Mouse (Mus musculus): ENCODE data around the gene Tapt1. TPM values are rescaled to one million over a fixed set of nuclear protein-coding genes. Genes with fewer than 3 reads are reported as not detected.

Tapt1 gene
- polyA plus RNA-seq, 1 experiment from 2014 or later: 31.0 TPM

DNA sequence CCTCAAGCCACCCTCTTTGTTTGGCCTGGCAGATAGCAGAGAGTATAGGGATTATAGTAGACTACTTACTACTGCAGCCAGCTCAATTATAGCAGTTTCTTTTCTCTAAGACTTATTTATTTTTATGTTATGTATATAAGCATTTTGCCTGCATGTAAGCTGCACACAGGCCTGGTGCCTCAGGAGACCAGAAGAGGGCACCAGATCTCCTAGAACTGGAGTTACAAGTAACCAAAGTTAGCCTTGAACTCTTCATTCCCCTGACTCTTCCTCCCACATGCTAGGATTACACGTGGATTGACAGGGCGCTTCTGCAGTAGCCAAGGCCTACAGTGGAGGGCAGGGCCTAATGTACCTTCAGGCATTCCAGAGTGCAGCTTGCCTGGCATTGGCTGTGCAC lies 60.6 kb downstream of the Tapt1 start:
- H3K4me2 ChIP-seq (ENCODE audit: low read depth, low read length, severe bottlenecking): no peak overlapping the region
- 35% methylated on average over 2 of the region's 2 CpGs for WGBS
- H3K9ac ChIP-seq (ENCODE audit: low read length): no peak overlapping the region
- no peaks in the 10 kb centered on the region for H3K9me3 ChIP-seq (ENCODE audit: control insufficient read depth, low read length)
- no peaks in the 10 kb centered on the region for H3K4me1 ChIP-seq (replicated peaks; ENCODE audit: control insufficient read depth, insufficient read depth, low read length)
- DNase-seq (ENCODE audit: low spot score) (no peak), ATAC-seq (replicated peaks; ENCODE audit: low FRiP score) (no peak)
- no peak overlapping the region for H3K4me3 ChIP-seq (ENCODE audit: low read depth, low read length)
- H3K27me3 ChIP-seq (ENCODE audit: control insufficient read depth, insufficient read depth, low read length): no peaks in the 10 kb centered on the region
- H3K27ac ChIP-seq (ENCODE audit: low read depth, low read length): no peak overlapping the region
- H3K36me3 ChIP-seq (ENCODE audit: control insufficient read depth, insufficient read depth, low read length): no peaks in the 10 kb centered on the region

DNA sequence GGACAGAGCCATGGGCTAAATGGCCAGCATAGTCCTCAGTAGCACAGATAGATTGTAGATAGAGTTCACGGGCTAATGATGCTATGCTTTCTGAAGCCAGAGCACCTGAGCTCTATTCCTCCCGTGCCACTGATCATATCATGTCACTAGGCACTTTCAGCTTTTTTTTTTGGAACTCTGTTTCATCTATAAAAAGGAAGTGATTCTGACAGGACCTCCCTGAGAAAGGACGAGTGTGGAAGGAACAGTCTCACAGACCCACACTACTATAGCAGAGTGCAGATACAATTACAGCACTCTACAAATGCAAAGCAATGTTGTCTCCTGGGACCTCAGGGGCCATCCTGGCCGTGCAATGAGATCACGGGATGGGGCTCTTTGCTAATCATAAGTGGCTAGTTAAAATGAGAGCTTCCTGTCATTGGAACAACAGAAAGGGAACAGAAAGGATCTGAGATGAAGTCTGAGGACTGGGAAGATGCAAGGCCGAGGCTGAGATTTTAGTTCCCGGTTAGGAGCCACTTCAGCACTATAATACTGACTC lies 62.1 kb downstream of the Tapt1 start:
- no peak overlapping the region for H3K9ac ChIP-seq (ENCODE audit: low read length)
- ATAC-seq (replicated peaks; ENCODE audit: low FRiP score): no peak

DNA sequence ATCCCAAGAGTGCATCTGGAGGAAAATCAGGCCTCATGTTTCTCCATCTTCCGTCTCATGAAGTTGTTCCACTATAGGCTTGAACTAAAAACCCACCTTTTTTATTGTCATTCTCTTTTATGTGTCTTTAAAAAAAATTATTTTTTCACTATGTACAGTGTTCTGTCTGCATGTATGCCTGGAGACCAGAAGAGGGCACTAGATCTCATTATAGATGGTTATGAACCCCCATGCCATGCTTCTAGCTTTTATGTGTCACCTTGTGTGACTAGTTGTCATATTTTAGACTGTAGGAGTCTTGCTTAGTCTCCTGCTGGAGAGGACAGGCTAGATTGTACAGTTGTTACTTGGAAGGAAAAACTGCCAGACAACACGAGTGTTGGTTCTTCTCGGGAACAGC lies 63.1 kb downstream of the Tapt1 start:
- no peak for ATAC-seq (replicated peaks; ENCODE audit: low FRiP score)
- H3K9ac ChIP-seq (ENCODE audit: low read length): no peak overlapping the region
- H3K4me3 ChIP-seq (ENCODE audit: low read depth, low read length): no peak overlapping the region
- no peak overlapping the region for H3K4me2 ChIP-seq (ENCODE audit: low read depth, low read length, severe bottlenecking)
- no peaks in the 10 kb centered on the region for H3K36me3 ChIP-seq (ENCODE audit: control insufficient read depth, insufficient read depth, low read length)
- no peak for DNase-seq (ENCODE audit: low spot score)
- no peaks in the 10 kb centered on the region for H3K27me3 ChIP-seq (ENCODE audit: control insufficient read depth, insufficient read depth, low read length)
- 97% methylated on average over 3 of the region's 3 CpGs for WGBS
- H3K4me1 ChIP-seq (replicated peaks; ENCODE audit: control insufficient read depth, insufficient read depth, low read length): no peaks in the 10 kb centered on the region
- H3K9me3 ChIP-seq (ENCODE audit: control insufficient read depth, low read length): no peaks in the 10 kb centered on the region
- H3K27ac ChIP-seq (ENCODE audit: low read depth, low read length): no peak overlapping the region

More for the DNA sequence above, 62.1 kb downstream of the Tapt1 start:
- Histone ChIP-seq H3K36me3 (ENCODE audit: control insufficient read depth, insufficient read depth, low read length) (no peaks in the 10 kb centered on the region), H3K4me3 (ENCODE audit: low read depth, low read length) (no peak overlapping the region), H3K9me3 (ENCODE audit: control insufficient read depth, low read length) (no peaks in the 10 kb centered on the region), H3K4me2 (ENCODE audit: low read depth, low read length, severe bottlenecking) (no peak overlapping the region), H3K4me1 (replicated peaks; ENCODE audit: control insufficient read depth, insufficient read depth, low read length) (no peaks in the 10 kb centered on the region), H3K27me3 (ENCODE audit: control insufficient read depth, insufficient read depth, low read length) (no peaks in the 10 kb centered on the region), H3K27ac (ENCODE audit: low read depth, low read length) (no peak overlapping the region)
- DNase-seq (ENCODE audit: low spot score): no peak
- WGBS: 51% methylated on average over 7 of the region's 7 CpGs

DNA sequence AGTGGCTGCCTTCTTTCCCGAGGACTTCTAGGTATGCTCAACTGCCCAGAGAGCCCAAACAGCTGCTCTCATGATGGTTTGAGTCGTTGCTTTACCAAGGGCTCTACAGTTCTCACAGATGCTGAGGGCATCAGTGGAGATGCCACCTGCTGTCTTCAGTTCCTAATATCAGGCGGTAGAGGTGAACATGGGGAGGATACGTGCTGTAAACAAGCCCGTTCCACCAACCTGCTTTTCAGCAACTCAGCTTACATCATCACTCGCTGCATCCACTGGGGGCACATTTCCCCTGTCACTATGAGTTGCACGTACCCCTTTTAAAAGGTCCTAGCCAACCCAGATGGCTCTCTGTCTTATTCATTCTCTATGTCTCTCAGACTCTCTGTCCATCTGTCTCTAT lies 63.6 kb downstream of the Tapt1 start:
- no peaks in the 10 kb centered on the region for H3K36me3 ChIP-seq (ENCODE audit: control insufficient read depth, insufficient read depth, low read length)
- no peak overlapping the region for H3K27ac ChIP-seq (ENCODE audit: low read depth, low read length)
- no peaks in the 10 kb centered on the region for H3K9me3 ChIP-seq (ENCODE audit: control insufficient read depth, low read length)
- no peak overlapping the region for H3K4me2 ChIP-seq (ENCODE audit: low read depth, low read length, severe bottlenecking)
- ATAC-seq (replicated peaks; ENCODE audit: low FRiP score): no peak
- no peak overlapping the region for H3K9ac ChIP-seq (ENCODE audit: low read length)
- no peaks in the 10 kb centered on the region for H3K4me1 ChIP-seq (replicated peaks; ENCODE audit: control insufficient read depth, insufficient read depth, low read length)
- no peak overlapping the region for H3K4me3 ChIP-seq (ENCODE audit: low read depth, low read length)
- DNase-seq (ENCODE audit: low spot score): no peak
- no peaks in the 10 kb centered on the region for H3K27me3 ChIP-seq (ENCODE audit: control insufficient read depth, insufficient read depth, low read length)
- 92% methylated on average over 7 of the region's 7 CpGs for WGBS

DNA sequence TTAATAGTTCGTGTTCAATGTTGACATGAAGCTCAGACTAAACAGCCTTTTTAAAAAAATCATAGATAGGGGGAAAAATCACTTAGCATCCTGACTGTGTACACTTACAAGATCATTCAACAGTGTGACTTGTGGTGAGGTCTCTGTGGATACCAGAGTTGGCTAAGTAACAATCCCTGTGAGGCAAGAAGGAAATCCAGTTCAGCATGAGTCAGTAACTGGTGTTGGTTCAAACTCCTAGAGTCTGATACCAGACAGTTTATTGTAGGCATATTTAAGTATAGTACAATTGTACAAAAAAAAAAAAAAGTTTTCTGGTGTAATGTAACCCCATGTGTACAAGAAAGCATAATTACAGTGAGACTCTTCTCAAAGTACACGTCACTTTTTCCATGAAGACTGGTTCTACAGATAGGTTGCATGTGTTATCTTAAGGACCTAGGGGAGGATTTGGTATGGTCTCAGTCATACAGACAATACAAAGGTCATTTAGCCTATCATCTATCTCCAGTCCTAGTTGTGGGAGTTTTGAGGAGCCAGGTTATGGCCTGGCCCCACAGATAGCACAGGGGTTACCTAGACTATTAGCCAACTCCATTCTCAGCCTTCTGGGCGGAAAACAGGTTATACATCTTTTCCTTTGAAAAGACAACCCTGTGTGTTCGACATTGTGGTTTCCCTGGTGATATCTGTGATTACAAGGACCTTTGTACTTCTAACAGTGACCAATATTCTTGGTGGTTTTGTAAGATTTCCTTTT lies 66.6 kb downstream of the Tapt1 start:
- Histone ChIP-seq H3K9me3 (ENCODE audit: control insufficient read depth, low read length) (no peaks in the 10 kb centered on the region), H3K9ac (ENCODE audit: low read length) (no peak overlapping the region), H3K4me2 (ENCODE audit: low read depth, low read length, severe bottlenecking) (no peak overlapping the region), H3K27ac (ENCODE audit: low read depth, low read length) (no peak overlapping the region), H3K27me3 (ENCODE audit: control insufficient read depth, insufficient read depth, low read length) (no peaks in the 10 kb centered on the region), H3K4me1 (replicated peaks; ENCODE audit: control insufficient read depth, insufficient read depth, low read length) (no peaks in the 10 kb centered on the region), H3K4me3 (ENCODE audit: low read depth, low read length) (no peak overlapping the region), H3K36me3 (ENCODE audit: control insufficient read depth, insufficient read depth, low read length) (no peaks in the 10 kb centered on the region)
- no peak for ATAC-seq (replicated peaks; ENCODE audit: low FRiP score)
- DNase-seq (ENCODE audit: low spot score): no peak
- 91% methylated on average over 4 of the region's 4 CpGs for WGBS

DNA sequence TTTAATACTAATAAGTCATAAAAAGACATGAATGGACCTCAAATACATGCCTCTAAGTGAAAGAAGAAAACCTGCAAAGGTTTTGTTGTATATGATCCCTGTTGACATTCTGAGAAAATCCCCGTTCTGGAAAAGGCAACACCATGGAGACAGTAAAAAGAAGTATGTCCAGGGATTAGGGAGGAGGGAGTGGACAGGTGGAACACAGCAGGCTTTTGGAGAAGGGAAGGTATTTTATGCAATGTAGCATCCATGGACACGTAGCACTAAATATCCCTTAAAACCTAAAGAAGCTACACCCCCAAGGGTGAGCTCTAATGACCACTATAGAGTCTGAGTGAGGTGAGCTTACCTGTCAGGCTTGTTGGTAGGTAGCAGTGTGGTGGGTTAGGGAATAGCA lies 67.2 kb downstream of the Tapt1 start:
- Histone ChIP-seq H3K9me3 (ENCODE audit: control insufficient read depth, low read length) (no peaks in the 10 kb centered on the region), H3K4me2 (ENCODE audit: low read depth, low read length, severe bottlenecking) (no peak overlapping the region), H3K9ac (ENCODE audit: low read length) (no peak overlapping the region), H3K36me3 (ENCODE audit: control insufficient read depth, insufficient read depth, low read length) (no peaks in the 10 kb centered on the region), H3K4me3 (ENCODE audit: low read depth, low read length) (no peak overlapping the region), H3K27me3 (ENCODE audit: control insufficient read depth, insufficient read depth, low read length) (no peaks in the 10 kb centered on the region), H3K4me1 (replicated peaks; ENCODE audit: control insufficient read depth, insufficient read depth, low read length) (no peaks in the 10 kb centered on the region), H3K27ac (ENCODE audit: low read depth, low read length) (no peak overlapping the region)
- ATAC-seq (replicated peaks; ENCODE audit: low FRiP score) (no peak), DNase-seq (ENCODE audit: low spot score) (no peak)
- 79% methylated on average over 2 of the region's 2 CpGs for WGBS

DNA sequence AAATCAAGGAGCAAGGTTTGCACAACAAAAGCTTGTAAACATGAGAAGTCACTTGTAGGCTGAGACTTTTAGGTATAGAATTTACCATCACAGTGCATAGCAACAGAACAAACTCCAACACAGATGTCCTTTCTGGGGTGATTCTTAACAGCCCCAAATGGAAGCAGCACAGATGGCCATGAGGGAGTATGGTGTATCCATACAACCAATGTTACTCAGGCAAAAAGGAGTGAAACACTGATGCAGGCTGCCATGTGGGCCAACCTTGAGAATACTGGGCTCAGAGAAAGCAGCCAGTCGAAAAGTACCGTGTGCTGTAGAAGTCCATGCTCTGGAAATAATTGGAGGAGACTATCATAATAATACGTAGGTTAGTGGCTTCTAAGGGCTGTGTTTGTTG lies 68.0 kb downstream of the Tapt1 start:
- no peaks in the 10 kb centered on the region for H3K36me3 ChIP-seq (ENCODE audit: control insufficient read depth, insufficient read depth, low read length)
- H3K9ac ChIP-seq (ENCODE audit: low read length): no peak overlapping the region
- H3K9me3 ChIP-seq (ENCODE audit: control insufficient read depth, low read length): no peaks in the 10 kb centered on the region
- no peak overlapping the region for H3K4me2 ChIP-seq (ENCODE audit: low read depth, low read length, severe bottlenecking)
- no peaks in the 10 kb centered on the region for H3K27me3 ChIP-seq (ENCODE audit: control insufficient read depth, insufficient read depth, low read length)
- no peak overlapping the region for H3K4me3 ChIP-seq (ENCODE audit: low read depth, low read length)
- WGBS: 89% methylated on average over 3 of the region's 3 CpGs
- no peaks in the 10 kb centered on the region for H3K4me1 ChIP-seq (replicated peaks; ENCODE audit: control insufficient read depth, insufficient read depth, low read length)
- DNase-seq (ENCODE audit: low spot score): no peak
- no peak overlapping the region for H3K27ac ChIP-seq (ENCODE audit: low read depth, low read length)
- ATAC-seq (replicated peaks; ENCODE audit: low FRiP score): no peak

DNA sequence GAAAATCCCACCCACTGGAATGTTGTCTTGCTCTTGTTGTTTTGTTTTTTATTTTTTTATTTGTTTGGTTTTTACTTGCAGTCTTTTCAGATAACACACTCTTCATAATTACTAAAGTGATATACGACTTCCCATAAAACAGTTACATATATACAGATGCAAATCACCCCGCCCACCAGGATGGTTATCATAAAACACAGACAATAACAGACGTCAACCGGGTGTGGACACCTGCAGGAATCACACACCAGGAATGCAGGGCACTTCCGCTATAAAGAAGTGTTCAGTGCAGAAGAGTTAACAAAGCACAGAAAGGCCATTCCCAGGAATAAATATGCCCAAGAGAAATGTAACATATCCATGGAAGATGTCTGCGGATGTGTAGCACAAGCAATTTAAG lies 68.7 kb downstream of the Tapt1 start:
- no peak for ATAC-seq (replicated peaks; ENCODE audit: low FRiP score)
- H3K36me3 ChIP-seq (ENCODE audit: control insufficient read depth, insufficient read depth, low read length): no peaks in the 10 kb centered on the region
- H3K4me1 ChIP-seq (replicated peaks; ENCODE audit: control insufficient read depth, insufficient read depth, low read length): no peaks in the 10 kb centered on the region
- WGBS: 90% methylated on average over 6 of the region's 6 CpGs
- DNase-seq (ENCODE audit: low spot score): no peak
- no peak overlapping the region for H3K9ac ChIP-seq (ENCODE audit: low read length)
- H3K4me3 ChIP-seq (ENCODE audit: low read depth, low read length): no peak overlapping the region
- H3K27me3 ChIP-seq (ENCODE audit: control insufficient read depth, insufficient read depth, low read length): no peaks in the 10 kb centered on the region
- H3K4me2 ChIP-seq (ENCODE audit: low read depth, low read length, severe bottlenecking): no peak overlapping the region
- no peak overlapping the region for H3K27ac ChIP-seq (ENCODE audit: low read depth, low read length)
- H3K9me3 ChIP-seq (ENCODE audit: control insufficient read depth, low read length): no peaks in the 10 kb centered on the region

DNA sequence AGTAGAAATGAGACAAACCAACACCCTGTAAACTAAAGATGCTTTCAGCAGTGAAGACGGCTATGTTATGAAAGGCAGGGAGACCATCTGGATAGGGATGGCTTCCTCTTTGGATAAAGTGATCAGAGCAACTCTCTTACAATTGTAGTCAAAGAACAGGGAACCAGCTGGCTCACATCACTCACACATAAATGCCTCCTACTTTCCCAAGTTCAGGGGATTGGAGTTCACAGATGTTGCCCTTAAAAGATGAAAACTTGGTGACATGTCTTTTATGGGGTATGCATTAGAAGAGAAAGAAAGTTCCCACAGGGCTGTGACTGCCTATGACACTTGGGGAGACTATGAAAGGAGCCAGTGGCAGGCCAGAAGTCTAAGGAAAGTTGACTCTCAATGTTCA lies 73.4 kb downstream of the Tapt1 start:
- Histone ChIP-seq H3K27me3 (ENCODE audit: control insufficient read depth, insufficient read depth, low read length) (no peaks in the 10 kb centered on the region), H3K4me2 (ENCODE audit: low read depth, low read length, severe bottlenecking) (no peak overlapping the region), H3K27ac (ENCODE audit: low read depth, low read length) (no peak overlapping the region), H3K4me3 (ENCODE audit: low read depth, low read length) (no peak overlapping the region), H3K4me1 (replicated peaks; ENCODE audit: control insufficient read depth, insufficient read depth, low read length) (no peaks in the 10 kb centered on the region), H3K9me3 (ENCODE audit: control insufficient read depth, low read length) (no peaks in the 10 kb centered on the region), H3K9ac (ENCODE audit: low read length) (no peak overlapping the region), H3K36me3 (ENCODE audit: control insufficient read depth, insufficient read depth, low read length) (no peaks in the 10 kb centered on the region)
- DNase-seq (ENCODE audit: low spot score): peak; percentile 19
- WGBS: 84% methylated on average over 1 of the region's 1 CpGs
- ATAC-seq (replicated peaks; ENCODE audit: low FRiP score): no peak
